Mouse (Mus musculus): ENCODE data around the gene Samt4. TPM values are rescaled to one million over a fixed set of nuclear protein-coding genes. Genes with fewer than 3 reads are reported as not detected.
"Not testable (repeated sequence)": the region's sequence is repeated elsewhere in the genome, so short reads cannot be mapped to it uniquely, and the experiment has no call there.

Samt4 gene
- not detected in 2 replicates for polyA plus RNA-seq (2014; fragmentation: Nextera tagmentation; extraction: Ambion mirVana)

DNA sequence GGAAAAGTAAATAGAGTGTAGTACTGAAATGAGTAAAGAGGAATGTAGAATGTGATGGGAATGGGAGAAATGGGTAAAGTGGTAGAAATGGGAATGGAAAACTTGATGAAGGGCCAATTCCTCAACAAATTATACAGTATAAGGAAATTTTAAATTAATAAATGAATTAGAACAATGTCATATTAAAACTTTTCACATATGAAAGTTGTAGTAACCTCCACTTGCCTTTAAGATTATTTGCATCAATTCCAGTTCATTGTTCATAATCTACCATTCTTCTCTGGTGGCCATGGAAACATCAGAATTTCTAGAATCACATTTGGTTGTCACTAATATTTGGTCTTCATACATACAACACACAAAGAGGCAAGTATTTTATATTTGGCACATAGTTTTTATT lies at the start of gene Samt4:
TSS of gene Samt4 (plus strand) at position 301 of the 400 bp plus-strand sequence.
- ATAC-seq (no peak), DNase-seq (ENCODE audit: low spot score) (no peak)
- no peaks in the 10 kb centered on the region for H3K27me3 ChIP-seq (replicated peaks; ENCODE audit: control insufficient read depth, insufficient read depth, low read length)
- no peak within 1 kb of the TSS for H3K9ac ChIP-seq (ENCODE audit: low read length)
- H3K27ac ChIP-seq (ENCODE audit: low read depth, low read length) = no peak within 1 kb of the TSS
- H3K4me3 ChIP-seq (ENCODE audit: low read depth, low read length) = no peak within 1 kb of the TSS
- no peaks in the 10 kb centered on the region for H3K9me3 ChIP-seq (replicated peaks; ENCODE audit: control insufficient read depth, low read length)
- H3K36me3 ChIP-seq (ENCODE audit: control insufficient read depth, insufficient read depth, low read length) = no peaks in the 10 kb centered on the region
- no peaks in the 10 kb centered on the region for H3K4me1 ChIP-seq (ENCODE audit: control insufficient read depth, insufficient read depth, low read length)
- H3K4me2 ChIP-seq (ENCODE audit: low read length) = no peak within 1 kb of the TSS

DNA sequence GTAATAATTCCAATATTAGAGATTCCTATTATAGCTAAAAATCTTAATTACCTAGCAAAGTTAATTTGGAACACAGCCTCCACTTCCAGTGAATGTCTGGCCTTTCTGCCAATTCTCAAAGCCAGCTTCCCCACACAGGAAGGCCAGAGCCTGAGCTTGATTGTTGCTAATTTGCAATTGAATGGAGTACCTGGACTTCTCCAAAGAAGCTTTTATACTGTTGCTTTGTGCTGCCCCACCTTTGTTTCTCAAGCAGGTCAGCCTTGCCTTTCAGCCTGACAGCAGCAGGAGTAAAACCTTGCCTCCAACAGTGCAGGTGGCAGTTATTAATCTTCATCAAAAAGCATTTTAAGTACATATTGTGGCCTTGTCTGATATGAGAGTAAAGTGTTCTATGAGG lies 38.1 kb upstream of the Samt4 start:
- not testable (repeated sequence) for H3K27me3 ChIP-seq (replicated peaks; ENCODE audit: control insufficient read depth, insufficient read depth, low read length); H3K9me3 ChIP-seq (replicated peaks; ENCODE audit: control insufficient read depth, low read length); H3K4me2 ChIP-seq (ENCODE audit: low read length); H3K9ac ChIP-seq (ENCODE audit: low read length); H3K27ac ChIP-seq (ENCODE audit: low read depth, low read length); H3K36me3 ChIP-seq (ENCODE audit: control insufficient read depth, insufficient read depth, low read length); DNase-seq (ENCODE audit: low spot score); H3K4me3 ChIP-seq (ENCODE audit: low read depth, low read length); ATAC-seq; H3K4me1 ChIP-seq (ENCODE audit: control insufficient read depth, insufficient read depth, low read length)

DNA sequence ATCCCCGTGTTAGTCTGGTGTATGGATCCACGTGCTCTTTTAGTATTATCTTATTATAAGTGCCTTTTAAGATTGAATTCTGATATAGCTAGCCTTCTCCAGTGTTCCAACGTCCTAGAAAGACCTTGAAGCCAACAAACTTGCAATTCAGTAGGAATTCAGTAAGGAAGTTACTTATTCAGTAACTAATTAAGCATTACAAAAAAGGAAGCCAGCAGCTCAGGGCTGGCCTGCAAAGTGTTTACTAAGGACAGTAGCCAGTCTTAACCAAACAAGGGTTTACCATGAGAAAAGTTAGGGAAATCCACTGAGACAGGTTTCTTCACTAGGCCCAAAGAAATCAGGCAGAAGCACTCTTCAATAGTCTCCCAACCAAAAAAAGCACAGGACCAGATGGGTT lies 13.4 kb upstream of the Samt4 start:
- H3K4me2 ChIP-seq (ENCODE audit: low read length); H3K36me3 ChIP-seq (ENCODE audit: control insufficient read depth, insufficient read depth, low read length); H3K9me3 ChIP-seq (replicated peaks; ENCODE audit: control insufficient read depth, low read length); H3K27ac ChIP-seq (ENCODE audit: low read depth, low read length); ATAC-seq; H3K27me3 ChIP-seq (replicated peaks; ENCODE audit: control insufficient read depth, insufficient read depth, low read length); H3K4me1 ChIP-seq (ENCODE audit: control insufficient read depth, insufficient read depth, low read length); H3K4me3 ChIP-seq (ENCODE audit: low read depth, low read length); H3K9ac ChIP-seq (ENCODE audit: low read length); DNase-seq (ENCODE audit: low spot score): not testable (repeated sequence)
- 60% methylated on average over 3 of the region's 3 CpGs for WGBS

Other genes starting within 250 kb of the Samt4 start
- not detected in 2 replicates for gene 4930524N10Rik, start 138.6 kb upstream of the Samt4 start, polyA plus RNA-seq (2014; fragmentation: Nextera tagmentation; extraction: Ambion mirVana)
- not detected in 2 replicates for gene Samt2, start 97.4 kb downstream of the Samt4 start, polyA plus RNA-seq (2014; fragmentation: Nextera tagmentation; extraction: Ambion mirVana)

Measured in forebrain, embryonic 14.5 days (tissue).